Mouse (Mus musculus) heart, adult 2 months (tissue): ENCODE results near the gene Coq9. TPM values are rescaled to one million over a fixed set of nuclear protein-coding genes. Genes with fewer than 3 reads are reported as not detected.
A peak's percentile ranks its signal among the peaks of the same experiment; 100 is the strongest.

Source experiments
- DNase-seq, 2 experiments: peaks; one replicate each; pipeline ENCODE4 v3.0.0; 2021
- H3K27ac ChIP-seq: fragments of 200-600 bp; 2 replicates; pipeline ENCODE4 v1.8.1; 2022
- H3K27me3 ChIP-seq: fragments of 200-500 bp; 2 replicates; pipeline ENCODE4 v1.6.1; 2012; ENCODE audit warnings: mild to moderate bottlenecking, low read length, inconsistent platforms, mixed read lengths; ENCODE audit not compliant: control insufficient read depth, insufficient read depth
- H3K36me3 ChIP-seq: fragments of 200-500 bp; 2 replicates; pipeline ENCODE4 v1.6.1; 2012; ENCODE audit warnings: low read length, inconsistent platforms; ENCODE audit not compliant: control insufficient read depth, insufficient read depth
- H3K4me1 ChIP-seq: fragments of 200-500 bp; 2 replicates; pipeline ENCODE4 v1.6.1; 2011; ENCODE audit warnings: low read length; ENCODE audit not compliant: control insufficient read depth, insufficient read depth
- H3K4me3 ChIP-seq: fragments of 200-600 bp; 2 replicates; pipeline ENCODE4 v1.8.1; 2022
- H3K79me2 ChIP-seq: fragments of 200-500 bp; replicated peaks from 2 replicates; pipeline ENCODE4 v1.6.1; 2012; ENCODE audit warnings: mild to moderate bottlenecking, inconsistent platforms, low read length, moderate library complexity, mixed read lengths; ENCODE audit not compliant: control insufficient read depth, insufficient read depth
- H3K9ac ChIP-seq: fragments of 200-500 bp; 2 replicates; pipeline ENCODE4 v1.6.1; 2012; ENCODE audit warnings: low read depth, mild to moderate bottlenecking, control low read depth, inconsistent platforms, low read length, mixed read lengths
- CTCF ChIP-seq: fragments of 200-600 bp; IDR thresholded peaks from 2 replicates; pipeline ENCODE4 v1.8.1; 2022; ENCODE audit warnings: antibody characterized with exemption, mild to moderate bottlenecking, moderate library complexity
- EP300 ChIP-seq: fragments of 200-500 bp; IDR thresholded peaks from 2 replicates; pipeline ENCODE4 v1.6.1; 2011; ENCODE audit warnings: low read depth, low read length, control low read depth; ENCODE audit not compliant: insufficient read depth
- POLR2A ChIP-seq: fragments of 200-500 bp; IDR thresholded peaks from 2 replicates; pipeline ENCODE4 v1.6.1; 2011; ENCODE audit warnings: mild to moderate bottlenecking, low read depth, low read length, control low read depth; ENCODE audit not compliant: insufficient read depth
- WGBS: fragments of 180-500 bp; shearing (Covaris S2); methylation state at CpG from one replicate; pipeline ENCODE4 v1.1.7; 2018; 5-methylcytosine and 5-hydroxymethylcytosine counted together
- intact Hi-C: fragments of 180-260 bp; cut with DNase I; formaldehyde crosslinking; loops from one replicate; pipeline ENCODE4 v1.15.1; 2025
- polyA plus RNA-seq: library from polyadenylated mRNA; depleted of rRNA; stranded (reverse); fragments of >200 nt; gene quantifications from 2 replicates; pipeline ENCODE4 v1.2.3, GENCODE M21; 2012
- total RNA-seq, 2 experiments: library from RNA; stranded (reverse); gene quantifications; 2 replicates each; pipeline ENCODE4 v1.2.3; 2021

The Coq9 gene
- total and polyA plus RNA-seq, 3 experiments: 545 to 843 (median 681) TPM

GRCm38 (mm10) chr8:94862487-94863220 lies 24.5 kb downstream of the Coq9 start:
- TF ChIP-seq CTCF (no peak), EP300 (no peak), POLR2A (no peak)
- Histone ChIP-seq H3K27ac (peak overlapping the region; percentile 18; the same call in 1 of the 2 replicates), H3K79me2 (peaks cover 3% of the 10 kb centered on the region), H3K9ac (no peak overlapping the region), H3K36me3 (no peaks in the 10 kb centered on the region), H3K27me3 (no peaks in the 10 kb centered on the region), H3K4me1 (peaks cover 3% of the 10 kb centered on the region; the same call in 1 of the 2 replicates), H3K4me3 (no peak overlapping the region)
- 59% methylated on average over 12 of the region's 12 CpGs for WGBS
- intact Hi-C loops: no loop called here
- no peak for DNase-seq

GRCm38 (mm10) chr8:94863897-94864673 lies 26.0 kb downstream of the Coq9 start:
- Histone ChIP-seq H3K79me2 (no peaks in the 10 kb centered on the region), H3K4me1 (peaks cover 3% of the 10 kb centered on the region; the same call in 1 of the 2 replicates), H3K9ac (no peak overlapping the region), H3K27me3 (no peaks in the 10 kb centered on the region), H3K36me3 (no peaks in the 10 kb centered on the region), H3K4me3 (no peak overlapping the region), H3K27ac (no peak overlapping the region)
- WGBS: 52% methylated on average over 10 of the region's 10 CpGs
- no peak for DNase-seq
- intact Hi-C loops: no loop called here
- TF ChIP-seq CTCF (peak; percentile 49), EP300 (no peak)

GRCm38 (mm10) chr8:94865292-94865691 lies 27.2 kb downstream of the Coq9 start:
- no peak for DNase-seq
- Histone ChIP-seq H3K4me3 (no peak overlapping the region), H3K27me3 (no peaks in the 10 kb centered on the region), H3K27ac (no peak overlapping the region), H3K4me1 (peaks cover 11% of the 10 kb centered on the region), H3K79me2 (no peaks in the 10 kb centered on the region), H3K36me3 (no peaks in the 10 kb centered on the region), H3K9ac (no peak overlapping the region)
- TF ChIP-seq CTCF (no peak), POLR2A (no peak), EP300 (no peak)
- WGBS: 64% methylated on average over 10 of the region's 10 CpGs
- intact Hi-C loops: no loop called here

- intact Hi-C loops: no loop called here
- H3K36me3 ChIP-seq: no peaks in the 10 kb centered on the region
- no peak overlapping the region for H3K27ac ChIP-seq
- no peaks in the 10 kb centered on the region for H3K79me2 ChIP-seq
- H3K4me3 ChIP-seq: no peak overlapping the region
- TF ChIP-seq CTCF (no peak), EP300 (no peak), POLR2A (no peak)
- H3K9ac ChIP-seq: no peak overlapping the region
- DNase-seq: no peak
- H3K27me3 ChIP-seq: no peaks in the 10 kb centered on the region
- WGBS: 86% methylated on average over 9 of the region's 9 CpGs
- peaks cover 13% of the 10 kb centered on the region for H3K4me1 ChIP-seq
Measured at GRCm38 (mm10) chr8:94866921-94867320, 28.8 kb downstream of the Coq9 start.

GRCm38 (mm10) chr8:94869146-94869545 lies 31.0 kb downstream of the Coq9 start:
- H3K4me1 ChIP-seq: peaks cover 16% of the 10 kb centered on the region
- H3K27ac ChIP-seq: peak overlapping the region; percentile 9
- WGBS: 50% methylated on average over 7 of the region's 7 CpGs
- TF ChIP-seq CTCF (no peak), POLR2A (no peak), EP300 (no peak)
- H3K36me3 ChIP-seq: no peaks in the 10 kb centered on the region
- H3K9ac ChIP-seq: no peak overlapping the region
- DNase-seq: no peak
- intact Hi-C loops: no loop called here
- no peak overlapping the region for H3K4me3 ChIP-seq
- no peaks in the 10 kb centered on the region for H3K79me2 ChIP-seq
- H3K27me3 ChIP-seq: no peaks in the 10 kb centered on the region

- 59% methylated on average over 4 of the region's 4 CpGs for WGBS
- no peak overlapping the region for H3K4me3 ChIP-seq
- no peak overlapping the region; the same call in none of the 2 replicates for H3K27ac ChIP-seq
- TF ChIP-seq EP300 (no peak), POLR2A (no peak), CTCF (no peak)
- peak overlapping the region; percentile 38 for H3K9ac ChIP-seq
- intact Hi-C loops: no loop called here
- no peak for DNase-seq
- H3K79me2 ChIP-seq: no peaks in the 10 kb centered on the region
- H3K27me3 ChIP-seq: no peaks in the 10 kb centered on the region
- H3K36me3 ChIP-seq: no peaks in the 10 kb centered on the region
- H3K4me1 ChIP-seq: peaks cover 14% of the 10 kb centered on the region
Measured at GRCm38 (mm10) chr8:94870003-94870402, 31.9 kb downstream of the Coq9 start.
